Mouse (Mus musculus): ENCODE measurements around the gene Nisch. TPM values are rescaled to one million over a fixed set of nuclear protein-coding genes. Genes with fewer than 3 reads are reported as not detected.

The Nisch gene
- polyA plus RNA-seq, 1 experiment from 2014 or later = 331 TPM

- Histone ChIP-seq H3K4me3 (ENCODE audit: low read length) (no peak overlapping the region), H3K36me3 (ENCODE audit: control insufficient read depth, insufficient read depth) (peaks cover 82% of the 10 kb centered on the region), H3K27me3 (ENCODE audit: control insufficient read depth, insufficient read depth, low read length) (no peaks in the 10 kb centered on the region), H3K9me3 (replicated peaks; ENCODE audit: control insufficient read depth, low read length) (no peaks in the 10 kb centered on the region), H3K27ac (ENCODE audit: low read length) (peak overlapping the region; percentile 74), H3K4me1 (ENCODE audit: control insufficient read depth, insufficient read depth, low read length) (peaks cover 52% of the 10 kb centered on the region), H3K4me2 (ENCODE audit: low read depth, low read length) (no peak overlapping the region), H3K9ac (ENCODE audit: low read length) (no peak overlapping the region)
- WGBS = 32% methylated on average over 6 of the region's 6 CpGs
- peak; percentile 57 for ATAC-seq (replicated peaks; ENCODE audit: extremely low read depth, insufficient read depth, low FRiP score)
Observed at GRCm38 (mm10) chr14:31188771-31189181, 28.0 kb downstream of the Nisch start.

- H3K4me1 ChIP-seq (ENCODE audit: control insufficient read depth, insufficient read depth, low read length) = peaks cover 33% of the 10 kb centered on the region
- ATAC-seq (replicated peaks; ENCODE audit: extremely low read depth, insufficient read depth, low FRiP score) = no peak
- no peaks in the 10 kb centered on the region for H3K27me3 ChIP-seq (ENCODE audit: control insufficient read depth, insufficient read depth, low read length)
- peak overlapping the region; percentile 57 for H3K27ac ChIP-seq (ENCODE audit: low read length)
- H3K4me3 ChIP-seq (ENCODE audit: low read length) = no peak overlapping the region
- H3K9ac ChIP-seq (ENCODE audit: low read length) = no peak overlapping the region
- H3K36me3 ChIP-seq (ENCODE audit: control insufficient read depth, insufficient read depth) = peaks cover 90% of the 10 kb centered on the region
- H3K9me3 ChIP-seq (replicated peaks; ENCODE audit: control insufficient read depth, low read length) = no peaks in the 10 kb centered on the region
- H3K4me2 ChIP-seq (ENCODE audit: low read depth, low read length) = no peak overlapping the region
- WGBS = 41% methylated on average over 4 of the region's 4 CpGs
Observed at GRCm38 (mm10) chr14:31186656-31187055, 30.1 kb downstream of the Nisch start.

GRCm38 (mm10) chr14:31184195-31184594 is 32.6 kb downstream of the Nisch start:
- ATAC-seq (replicated peaks; ENCODE audit: extremely low read depth, insufficient read depth, low FRiP score) = no peak
- H3K27ac ChIP-seq (ENCODE audit: low read length) = no peak overlapping the region

GRCm38 (mm10) chr14:31183541-31183940 is 33.2 kb downstream of the Nisch start:
- no peak for ATAC-seq (replicated peaks; ENCODE audit: extremely low read depth, insufficient read depth, low FRiP score)
- H3K4me2 ChIP-seq (ENCODE audit: low read depth, low read length) = no peak overlapping the region

More at GRCm38 (mm10) chr14:31184195-31184594, 32.6 kb downstream of the Nisch start:
- 92% methylated on average over 12 of the region's 12 CpGs for WGBS
- H3K36me3 ChIP-seq (ENCODE audit: control insufficient read depth, insufficient read depth) = peaks cover 92% of the 10 kb centered on the region
- no peak overlapping the region for H3K9ac ChIP-seq (ENCODE audit: low read length)
- no peak overlapping the region for H3K4me2 ChIP-seq (ENCODE audit: low read depth, low read length)
- no peaks in the 10 kb centered on the region for H3K27me3 ChIP-seq (ENCODE audit: control insufficient read depth, insufficient read depth, low read length)
- H3K9me3 ChIP-seq (replicated peaks; ENCODE audit: control insufficient read depth, low read length) = no peaks in the 10 kb centered on the region
- peaks cover 19% of the 10 kb centered on the region for H3K4me1 ChIP-seq (ENCODE audit: control insufficient read depth, insufficient read depth, low read length)
- H3K4me3 ChIP-seq (ENCODE audit: low read length) = no peak overlapping the region

GRCm38 (mm10) chr14:31182786-31183290 is 33.9 kb downstream of the Nisch start:
- H3K27me3 ChIP-seq (ENCODE audit: control insufficient read depth, insufficient read depth, low read length) = no peaks in the 10 kb centered on the region
- WGBS = 54% methylated on average over 2 of the region's 2 CpGs

More at GRCm38 (mm10) chr14:31183541-31183940, 33.2 kb downstream of the Nisch start:
- 80% methylated on average over 5 of the region's 5 CpGs for WGBS
- Histone ChIP-seq H3K9me3 (replicated peaks; ENCODE audit: control insufficient read depth, low read length) (no peaks in the 10 kb centered on the region), H3K36me3 (ENCODE audit: control insufficient read depth, insufficient read depth) (peaks cover 91% of the 10 kb centered on the region), H3K27me3 (ENCODE audit: control insufficient read depth, insufficient read depth, low read length) (no peaks in the 10 kb centered on the region), H3K27ac (ENCODE audit: low read length) (peak overlapping the region; percentile 58), H3K4me1 (ENCODE audit: control insufficient read depth, insufficient read depth, low read length) (peaks cover 14% of the 10 kb centered on the region), H3K4me3 (ENCODE audit: low read length) (no peak overlapping the region), H3K9ac (ENCODE audit: low read length) (no peak overlapping the region)

GRCm38 (mm10) chr14:31181512-31181911 is 35.2 kb downstream of the Nisch start:
- H3K4me2 ChIP-seq (ENCODE audit: low read depth, low read length) = no peak overlapping the region
- H3K27ac ChIP-seq (ENCODE audit: low read length) = no peak overlapping the region
- H3K27me3 ChIP-seq (ENCODE audit: control insufficient read depth, insufficient read depth, low read length) = no peaks in the 10 kb centered on the region
- ATAC-seq (replicated peaks; ENCODE audit: extremely low read depth, insufficient read depth, low FRiP score) = no peak
- H3K36me3 ChIP-seq (ENCODE audit: control insufficient read depth, insufficient read depth) = peaks cover 90% of the 10 kb centered on the region
- H3K9ac ChIP-seq (ENCODE audit: low read length) = no peak overlapping the region
- WGBS = 77% methylated on average over 4 of the region's 4 CpGs
- no peak overlapping the region for H3K4me3 ChIP-seq (ENCODE audit: low read length)
- no peaks in the 10 kb centered on the region for H3K9me3 ChIP-seq (replicated peaks; ENCODE audit: control insufficient read depth, low read length)
- H3K4me1 ChIP-seq (ENCODE audit: control insufficient read depth, insufficient read depth, low read length) = peaks cover 1% of the 10 kb centered on the region; the same call in 1 of the 2 replicates

More at GRCm38 (mm10) chr14:31182786-31183290, 33.9 kb downstream of the Nisch start:
- no peaks in the 10 kb centered on the region for H3K9me3 ChIP-seq (replicated peaks; ENCODE audit: control insufficient read depth, low read length)
- peak overlapping the region; percentile 67 for H3K27ac ChIP-seq (ENCODE audit: low read length)
- no peak overlapping the region for H3K4me2 ChIP-seq (ENCODE audit: low read depth, low read length)
- ATAC-seq (replicated peaks; ENCODE audit: extremely low read depth, insufficient read depth, low FRiP score) = no peak
- H3K4me3 ChIP-seq (ENCODE audit: low read length) = no peak overlapping the region
- H3K36me3 ChIP-seq (ENCODE audit: control insufficient read depth, insufficient read depth) = peaks cover 90% of the 10 kb centered on the region
- H3K4me1 ChIP-seq (ENCODE audit: control insufficient read depth, insufficient read depth, low read length) = peaks cover 11% of the 10 kb centered on the region
- no peak overlapping the region for H3K9ac ChIP-seq (ENCODE audit: low read length)

- Histone ChIP-seq H3K9me3 (replicated peaks; ENCODE audit: control insufficient read depth, low read length) (no peaks in the 10 kb centered on the region), H3K4me1 (ENCODE audit: control insufficient read depth, insufficient read depth, low read length) (no peaks in the 10 kb centered on the region), H3K27ac (ENCODE audit: low read length) (no peak overlapping the region), H3K36me3 (ENCODE audit: control insufficient read depth, insufficient read depth) (peaks cover 92% of the 10 kb centered on the region), H3K4me2 (ENCODE audit: low read depth, low read length) (no peak overlapping the region), H3K27me3 (ENCODE audit: control insufficient read depth, insufficient read depth, low read length) (no peaks in the 10 kb centered on the region), H3K4me3 (ENCODE audit: low read length) (no peak overlapping the region), H3K9ac (ENCODE audit: low read length) (no peak overlapping the region)
- WGBS = 75% methylated on average over 12 of the region's 12 CpGs
- ATAC-seq (replicated peaks; ENCODE audit: extremely low read depth, insufficient read depth, low FRiP score) = 0 out of 2 replicates have a peak, but pooled peaks have one; percentile 15
Observed at GRCm38 (mm10) chr14:31179677-31180365, 36.9 kb downstream of the Nisch start.

- no peak overlapping the region for H3K4me2 ChIP-seq (ENCODE audit: low read depth, low read length)
- no peak overlapping the region for H3K9ac ChIP-seq (ENCODE audit: low read length)
- no peak overlapping the region for H3K27ac ChIP-seq (ENCODE audit: low read length)
- H3K36me3 ChIP-seq (ENCODE audit: control insufficient read depth, insufficient read depth) = peaks cover 91% of the 10 kb centered on the region
- H3K4me1 ChIP-seq (ENCODE audit: control insufficient read depth, insufficient read depth, low read length) = peaks cover 9% of the 10 kb centered on the region; the same call in 1 of the 2 replicates
- no peak overlapping the region for H3K4me3 ChIP-seq (ENCODE audit: low read length)
- no peaks in the 10 kb centered on the region for H3K9me3 ChIP-seq (replicated peaks; ENCODE audit: control insufficient read depth, low read length)
- no peaks in the 10 kb centered on the region for H3K27me3 ChIP-seq (ENCODE audit: control insufficient read depth, insufficient read depth, low read length)
- no peak for ATAC-seq (replicated peaks; ENCODE audit: extremely low read depth, insufficient read depth, low FRiP score)
- 85% methylated on average over 5 of the region's 5 CpGs for WGBS
Observed at GRCm38 (mm10) chr14:31177715-31178114, 39.0 kb downstream of the Nisch start.

GRCm38 (mm10) chr14:31177287-31177686 is 39.5 kb downstream of the Nisch start:
- WGBS = 81% methylated on average over 16 of the region's 16 CpGs
- H3K36me3 ChIP-seq (ENCODE audit: control insufficient read depth, insufficient read depth) = peaks cover 91% of the 10 kb centered on the region
- no peak overlapping the region for H3K9ac ChIP-seq (ENCODE audit: low read length)
- no peaks in the 10 kb centered on the region for H3K27me3 ChIP-seq (ENCODE audit: control insufficient read depth, insufficient read depth, low read length)
- no peak for ATAC-seq (replicated peaks; ENCODE audit: extremely low read depth, insufficient read depth, low FRiP score)
- H3K4me1 ChIP-seq (ENCODE audit: control insufficient read depth, insufficient read depth, low read length) = peaks cover 12% of the 10 kb centered on the region
- H3K9me3 ChIP-seq (replicated peaks; ENCODE audit: control insufficient read depth, low read length) = no peaks in the 10 kb centered on the region
- H3K4me2 ChIP-seq (ENCODE audit: low read depth, low read length) = no peak overlapping the region
- no peak overlapping the region for H3K4me3 ChIP-seq (ENCODE audit: low read length)
- H3K27ac ChIP-seq (ENCODE audit: low read length) = no peak overlapping the region
